Mouse (Mus musculus) erythroblast, embryonic 14.5 days (primary cell): ENCODE measurements around the gene Marveld3.

Source experiments
- GATA1 ChIP-seq: IDR thresholded peaks from 2 replicates; pipeline ENCODE4 v1.6.1; 2012; ENCODE audit warnings: low read length, inconsistent platforms, mixed read lengths
- TAL1 ChIP-seq: IDR thresholded peaks from 3 replicates; pipeline ENCODE4 v1.6.1; 2012; ENCODE audit warnings: low read length, inconsistent platforms, mixed read lengths

DNA sequence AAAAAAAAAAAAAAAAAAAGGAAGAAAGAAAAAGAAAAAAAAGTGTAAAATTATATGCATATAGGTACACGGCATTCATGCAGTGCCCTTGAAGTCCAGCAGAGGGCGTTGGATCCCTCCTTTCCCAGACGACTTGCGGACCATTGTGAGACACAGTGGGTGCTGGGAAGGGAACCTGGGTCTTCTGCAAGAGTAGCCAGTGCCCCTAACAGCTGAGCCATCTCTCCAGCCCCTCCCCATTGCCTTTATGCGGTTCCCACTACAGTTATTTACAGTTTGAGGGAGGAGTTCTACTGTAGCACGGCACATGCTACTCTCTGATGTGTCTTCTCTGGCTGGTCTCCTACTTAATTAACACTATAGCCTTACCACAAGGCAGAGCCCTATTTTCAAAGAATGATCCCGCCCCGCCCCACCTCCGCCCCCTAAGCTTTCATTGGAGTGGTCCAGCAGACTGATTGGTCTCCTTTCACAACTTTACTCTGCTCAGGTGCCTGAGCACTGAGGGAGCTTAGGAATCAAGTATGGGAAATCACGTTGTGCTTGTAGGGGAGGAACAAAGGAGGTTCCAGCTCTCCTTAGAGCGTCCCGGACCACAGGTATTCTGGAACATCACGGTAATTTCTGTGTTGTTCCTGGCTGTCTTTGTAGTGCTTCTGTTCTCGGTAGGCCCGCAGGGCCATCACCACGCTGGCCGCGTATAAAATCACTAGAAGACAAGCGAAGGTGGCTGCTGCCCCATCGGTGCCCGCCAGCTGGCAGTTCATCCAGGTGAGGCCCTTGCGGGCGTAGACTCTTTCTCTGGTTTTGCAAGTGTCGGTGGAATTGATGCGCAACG is 14.3 kb downstream of the Marveld3 start:
- TF ChIP-seq TAL1 (no peak), GATA1 (no peak)
